Mouse (Mus musculus) spleen, adult 2 months (tissue): ENCODE measurements around the gene Nanos3. TPM values are rescaled to one million over a fixed set of nuclear protein-coding genes. Genes with fewer than 3 reads are reported as not detected.
A peak's percentile ranks its signal among the peaks of the same experiment; 100 is the strongest.

Source experiments
- DNase-seq, 2 experiments: peaks; one replicate each; pipeline versions ENCODE4 v3.0.0 to v3.0.0-alpha.2; 2012 to 2021; ENCODE audit warnings: low spot score in 2 of 2, low read depth in 1 of 2
- H3K27ac ChIP-seq: fragments of 200-500 bp; 2 replicates; pipeline ENCODE4 v1.5.1; 2012; ENCODE audit warnings: low read length, inconsistent platforms; ENCODE audit not compliant: insufficient read depth
- H3K27me3 ChIP-seq: fragments of 200-500 bp; 2 replicates; pipeline ENCODE4 v1.6.1; 2012; ENCODE audit warnings: mild to moderate bottlenecking, moderate library complexity, low read length, inconsistent platforms; ENCODE audit not compliant: control insufficient read depth, insufficient read depth
- H3K36me3 ChIP-seq: fragments of 200-500 bp; 2 replicates; pipeline ENCODE4 v1.6.1; 2012; ENCODE audit warnings: mild to moderate bottlenecking, low read length, inconsistent platforms; ENCODE audit not compliant: control insufficient read depth, insufficient read depth
- H3K4me1 ChIP-seq: fragments of 200-500 bp; 2 replicates; pipeline ENCODE4 v1.6.1; 2011; ENCODE audit warnings: inconsistent platforms; ENCODE audit not compliant: control insufficient read depth, insufficient read depth, insufficient read length
- H3K4me3 ChIP-seq: fragments of 200-500 bp; 2 replicates; pipeline ENCODE4 v1.5.1; 2011; ENCODE audit warnings: mild to moderate bottlenecking, inconsistent platforms; ENCODE audit not compliant: insufficient read depth, insufficient read length; ENCODE audit errors: extremely low read depth
- CTCF ChIP-seq: fragments of 200-500 bp; IDR thresholded peaks from 2 replicates; pipeline ENCODE4 v1.5.1; 2011; ENCODE audit warnings: mild to moderate bottlenecking, inconsistent platforms; ENCODE audit not compliant: insufficient read depth, insufficient read length, insufficient replicate concordance; ENCODE audit errors: extremely low read depth
- POLR2A ChIP-seq: fragments of 200-500 bp; IDR thresholded peaks from 2 replicates; pipeline ENCODE4 v1.6.1; 2011; ENCODE audit warnings: low read depth, low read length, inconsistent platforms
- WGBS: fragments of 180-500 bp; shearing (Covaris S2); methylation state at CpG from one replicate; pipeline ENCODE4 v1.1.7; 2018; 5-methylcytosine and 5-hydroxymethylcytosine counted together
- polyA plus RNA-seq: library from polyadenylated mRNA; depleted of rRNA; stranded (reverse); fragments of >200 nt; gene quantifications from 2 replicates; pipeline ENCODE4 v1.2.3, GENCODE M21; 2012

The Nanos3 gene
- polyA plus RNA-seq, 1 experiment, result not detected

DNA sequence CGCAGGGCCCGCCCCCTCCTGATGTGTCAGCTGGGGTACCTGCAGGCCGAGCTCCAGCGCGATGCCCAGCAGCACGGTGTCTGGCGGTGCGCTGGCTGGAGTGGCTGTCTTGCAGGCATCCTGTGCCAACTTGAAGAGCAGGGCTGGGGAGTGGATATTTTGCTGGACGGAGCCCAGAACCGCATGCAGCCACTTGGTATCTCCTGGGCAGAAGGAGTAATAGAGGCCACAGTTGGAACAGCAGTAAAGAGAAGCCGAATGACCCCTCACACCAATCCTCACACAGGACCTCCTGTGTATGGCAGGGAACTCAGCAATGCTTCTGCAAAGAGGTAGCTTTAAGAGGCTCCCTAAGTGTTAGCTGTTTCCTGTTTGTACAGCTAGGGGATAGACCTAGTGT, 32.2 kb upstream of the Nanos3 start:
- Histone ChIP-seq H3K36me3 (peaks cover 17% of the 10 kb centered on the region), H3K27me3 (no peaks in the 10 kb centered on the region), H3K4me1 (peaks cover 5% of the 10 kb centered on the region; the same call in 1 of the 2 replicates), H3K4me3 (no peak overlapping the region), H3K27ac (no peak overlapping the region)
- TF ChIP-seq POLR2A (no peak), CTCF (no peak)
- 93% methylated on average over 11 of the region's 11 CpGs for WGBS
- no peak for DNase-seq

DNA sequence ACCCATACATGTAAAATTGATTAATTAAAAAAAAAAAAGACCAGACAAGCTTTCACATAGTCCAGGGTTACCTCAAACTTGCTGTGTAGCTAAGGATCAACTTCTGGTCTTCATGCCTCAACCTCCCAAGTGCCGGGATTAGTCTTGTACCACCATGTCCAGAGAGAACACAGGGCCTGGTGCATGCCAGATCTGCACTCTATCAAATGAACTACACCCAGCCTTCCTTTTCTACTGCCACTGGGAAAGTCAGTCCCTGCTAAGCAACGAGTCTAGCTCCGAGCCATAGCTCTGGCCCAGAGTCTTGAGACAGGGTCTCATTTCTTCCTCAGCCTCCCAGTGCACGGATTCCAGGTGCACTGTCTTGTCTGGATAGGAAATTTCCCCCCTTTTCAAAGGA, 28.3 kb upstream of the Nanos3 start:
- no peak for DNase-seq
- Histone ChIP-seq H3K4me1 (peaks cover 11% of the 10 kb centered on the region; the same call in 1 of the 2 replicates), H3K36me3 (peaks cover 18% of the 10 kb centered on the region), H3K27me3 (no peaks in the 10 kb centered on the region), H3K27ac (no peak overlapping the region), H3K4me3 (no peak overlapping the region)
- TF ChIP-seq CTCF, result no peak
- no peak for TF ChIP-seq POLR2A
- WGBS, result 93% methylated on average over 4 of the region's 4 CpGs

DNA sequence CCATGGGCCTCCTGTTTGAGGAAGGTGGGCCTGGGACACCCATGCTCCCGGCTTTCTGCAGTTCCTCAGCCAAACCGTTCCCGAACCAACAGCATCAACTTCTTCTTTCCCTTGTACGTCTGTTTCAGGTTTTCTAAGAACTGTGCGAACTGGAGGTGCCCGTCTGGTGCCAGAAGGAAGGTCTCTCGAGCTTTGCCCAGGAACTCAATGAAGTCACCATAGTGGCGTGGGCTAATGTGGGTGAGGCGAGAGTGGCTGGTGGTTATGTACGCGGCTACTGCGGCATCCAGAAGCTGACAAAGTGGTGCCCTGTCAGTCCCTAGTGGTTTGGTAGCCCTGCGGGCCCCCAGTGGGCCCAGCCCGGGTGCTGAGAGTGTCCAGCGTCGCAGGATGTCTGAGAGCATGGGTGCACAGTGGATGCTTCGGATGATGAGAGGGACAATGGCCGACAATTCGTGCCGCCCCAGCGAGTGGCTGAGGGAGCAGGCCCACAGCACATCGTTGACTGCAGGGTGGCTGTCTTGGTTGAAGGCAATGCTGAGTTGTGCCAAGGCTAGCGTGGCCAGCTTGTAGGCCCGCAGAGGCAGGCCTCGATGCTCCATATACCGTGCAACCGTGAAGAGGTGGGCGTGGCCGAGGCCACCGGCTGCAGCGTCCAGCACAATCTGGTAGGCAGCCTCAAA, 27.0 kb upstream of the Nanos3 start:
- Histone ChIP-seq H3K36me3 (peaks cover 16% of the 10 kb centered on the region), H3K27ac (no peak overlapping the region), H3K4me3 (no peak overlapping the region), H3K27me3 (no peaks in the 10 kb centered on the region), H3K4me1 (peaks cover 20% of the 10 kb centered on the region; the same call in 1 of the 2 replicates)
- 94% methylated on average over 31 of the region's 31 CpGs for WGBS
- no peak for DNase-seq
- TF ChIP-seq CTCF, result no peak
- no peak for TF ChIP-seq POLR2A

DNA sequence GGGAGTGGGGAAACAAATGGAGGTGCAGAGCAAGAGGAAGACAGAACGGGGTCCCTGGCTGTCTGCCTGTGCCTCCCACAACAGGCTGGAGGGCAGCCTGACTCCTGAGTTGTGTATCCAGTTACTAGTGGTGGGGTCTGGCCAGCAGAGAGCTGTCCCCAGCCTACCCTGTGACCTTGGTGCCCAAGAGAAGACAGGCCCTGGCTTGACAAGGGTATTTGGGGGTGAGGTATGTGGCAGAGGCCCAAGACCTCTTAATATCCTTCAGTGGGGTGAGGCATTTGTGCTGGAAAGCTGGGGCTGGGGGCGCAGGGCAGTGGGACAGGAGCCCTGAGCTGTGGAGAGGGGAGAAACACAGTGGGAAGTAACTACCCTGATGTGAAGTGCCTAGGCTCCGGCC, 26.2 kb upstream of the Nanos3 start:
- no peak overlapping the region for H3K4me3 ChIP-seq
- TF ChIP-seq CTCF (no peak), POLR2A (no peak)
- H3K27ac ChIP-seq, result no peak overlapping the region
- no peak for DNase-seq
- WGBS, result 96% methylated on average over 3 of the region's 3 CpGs
- H3K36me3 ChIP-seq, result peaks cover 14% of the 10 kb centered on the region
- H3K4me1 ChIP-seq, result peaks cover 20% of the 10 kb centered on the region; the same call in 1 of the 2 replicates
- no peaks in the 10 kb centered on the region for H3K27me3 ChIP-seq

DNA sequence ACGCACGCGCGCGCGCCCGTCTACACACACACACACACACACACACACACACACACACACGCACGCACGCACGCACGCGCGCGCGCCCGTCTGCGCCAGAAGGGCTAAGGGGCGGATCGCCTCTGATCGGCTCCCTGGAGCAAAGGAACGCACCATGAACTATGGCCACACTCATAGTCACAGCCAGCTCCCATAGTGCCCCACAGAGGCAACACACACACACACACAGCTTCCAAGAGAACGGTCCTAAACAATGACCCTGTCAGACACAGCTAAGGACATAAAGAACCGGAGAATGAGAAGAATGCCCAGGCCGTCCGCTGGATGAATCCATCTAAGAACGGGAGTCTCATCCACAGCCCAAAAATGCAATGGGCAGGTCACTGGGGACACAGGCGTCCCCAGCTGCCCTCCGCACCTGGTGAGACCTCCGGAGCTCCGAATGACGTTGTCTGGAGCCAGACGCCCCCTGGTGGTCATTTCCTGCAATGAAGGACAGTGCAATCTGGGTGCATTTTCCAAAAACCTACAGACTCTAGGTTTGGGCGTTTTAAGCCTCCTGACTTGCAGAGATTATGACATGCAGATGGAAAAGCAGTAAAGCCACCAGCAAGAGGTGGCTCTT, 25.3 kb upstream of the Nanos3 start:
- H3K27ac ChIP-seq, result no peak overlapping the region
- H3K36me3 ChIP-seq, result peaks cover 12% of the 10 kb centered on the region
- peaks cover 20% of the 10 kb centered on the region; the same call in 1 of the 2 replicates for H3K4me1 ChIP-seq
- no peak for TF ChIP-seq POLR2A
- peak; percentile 84; the same call in 1 of the 2 replicates for TF ChIP-seq CTCF
- WGBS, result 54% methylated on average over 31 of the region's 34 CpGs
- H3K27me3 ChIP-seq, result no peaks in the 10 kb centered on the region
- no peak overlapping the region for H3K4me3 ChIP-seq
- peak in 1 of 2 experiments; percentile 80 for DNase-seq

DNA sequence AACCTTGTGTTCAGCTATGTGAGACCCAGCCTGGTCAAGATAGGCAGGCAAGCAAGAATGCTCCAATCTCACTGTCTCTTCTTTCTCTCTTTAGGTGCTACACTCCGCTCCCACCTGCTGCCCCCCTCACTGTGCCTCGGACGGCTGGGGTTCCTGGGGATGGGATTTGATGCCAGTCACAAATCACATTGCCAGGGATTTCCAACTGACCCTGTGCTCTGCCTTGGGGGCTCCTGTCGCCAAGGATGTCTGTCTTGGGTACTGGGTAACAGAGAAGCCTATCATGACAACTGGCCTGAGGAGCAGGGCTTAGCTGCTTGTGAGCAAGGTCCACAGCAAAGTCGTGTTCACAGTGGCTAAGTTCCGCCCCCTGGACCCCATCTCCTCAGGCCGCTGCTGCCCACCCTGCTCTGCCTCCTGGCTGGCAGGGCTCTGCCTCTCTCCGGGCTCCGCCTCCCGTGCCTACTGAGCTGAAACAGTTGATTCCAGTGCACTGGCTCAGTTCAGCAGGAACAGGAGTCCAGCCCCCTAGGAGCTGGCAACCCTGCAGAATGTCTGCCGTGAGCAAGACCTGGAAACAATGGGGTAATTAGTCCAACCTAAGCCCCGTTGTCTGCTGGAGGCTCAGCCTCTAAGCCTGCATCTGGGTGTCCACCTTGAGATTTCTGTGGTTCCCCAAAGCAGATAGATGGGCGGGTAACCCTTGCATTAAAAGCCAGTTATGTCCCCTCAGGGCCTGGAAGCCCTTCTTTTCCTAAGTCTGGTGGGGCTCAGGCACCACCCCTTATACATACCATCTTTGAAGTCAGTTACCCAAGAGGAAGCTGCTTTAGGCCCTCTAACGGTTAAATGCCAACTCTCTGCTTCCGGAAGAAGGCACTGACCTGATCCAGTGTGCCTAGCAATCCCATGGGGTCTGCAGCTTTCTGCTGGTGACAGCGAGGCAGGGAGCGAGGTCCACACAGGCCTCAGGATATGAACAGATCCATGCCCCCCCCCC, 23.7 kb upstream of the Nanos3 start:
- no peak for DNase-seq
- Histone ChIP-seq H3K36me3 (peaks cover 12% of the 10 kb centered on the region), H3K27ac (peak overlapping the region; percentile 56), H3K27me3 (no peaks in the 10 kb centered on the region), H3K4me1 (peaks cover 26% of the 10 kb centered on the region; the same call in 1 of the 2 replicates), H3K4me3 (no peak overlapping the region)
- whole genome bisulfite sequencing, result 28% methylated on average over 17 of the region's 17 CpGs
- TF ChIP-seq CTCF (no peak), POLR2A (no peak)
